Mouse (Mus musculus): ENCODE measurements around the gene Lig3. TPM values are rescaled to one million over a fixed set of nuclear protein-coding genes. Genes with fewer than 3 reads are reported as not detected.

Gene Lig3
- polyA plus RNA-seq (2012; rRNA removed) (6.3 and 6.5 TPM in 2 replicates), polyA plus RNA-seq (2014; fragmentation: Nextera tagmentation; extraction: Ambion mirVana) (8.3 and 10.3 TPM in 2 replicates)

- Histone ChIP-seq H3K4me3 (ENCODE audit: insufficient read depth in 1 of 2, low read depth in 2 of 2, low read length in 2 of 2) (peak within 1 kb of the TSS; percentile 92 to 98), H3K9ac (replicated peaks) (peak within 1 kb of the TSS; percentile 92), H3K27ac (peak within 1 kb of the TSS; percentile 61), H3K4me2 (ENCODE audit: low read depth) (peak within 1 kb of the TSS; percentile 93), H3K9me3 (ENCODE audit: control insufficient read depth, low read length) (no peaks in the 10 kb centered on the region), H3K27me3 (ENCODE audit: control insufficient read depth, insufficient read depth, low read length) (no peaks in the 10 kb centered on the region), H3K4me1 (replicated peaks; ENCODE audit: control insufficient read depth in 2 of 2, insufficient read depth in 2 of 2, low read length in 1 of 2) (peaks cover 5 to 13% of the 10 kb centered on the region in 2 experiments), H3K36me3 (replicated peaks; ENCODE audit: control insufficient read depth, insufficient read depth, low read depth) (peaks cover 5% of the 10 kb centered on the region; the same call in 1 of the 2 replicates)
- TF ChIP-seq CTCF (IDR thresholded peaks at IDR 0.05; ENCODE audit: low read depth): peak; percentile 26
- no peak for TF ChIP-seq EP300 (IDR thresholded peaks at IDR 0.05; ENCODE audit: low read depth)
- WGBS (ENCODE audit: insufficient replicate concordance): under 1% methylated on average over 83 of the region's 90 CpGs
- peak; percentile 78 to 81 (median 80) for DNase-seq (ENCODE audit: low read depth in 3 of 3, low spot score in 3 of 3)
- peak; percentile 91 for ATAC-seq (ENCODE audit: insufficient read depth)
Observed at GRCm38 (mm10) chr11:82780983-82781903, at the start of gene Lig3. TSS of gene Lig3 (plus strand) at chr11:82781108.

GRCm38 (mm10) chr11:82734227-82734626 lies 46.7 kb upstream of the Lig3 start:
- H3K4me1 ChIP-seq (replicated peaks; ENCODE audit: control insufficient read depth in 2 of 2, insufficient read depth in 2 of 2, low read length in 1 of 2): no peaks in the 10 kb centered on the region
- H3K36me3 ChIP-seq (replicated peaks; ENCODE audit: control insufficient read depth, insufficient read depth, low read depth): no peaks in the 10 kb centered on the region
- DNase-seq (ENCODE audit: low read depth in 3 of 3, low spot score in 3 of 3): no peak

DNA sequence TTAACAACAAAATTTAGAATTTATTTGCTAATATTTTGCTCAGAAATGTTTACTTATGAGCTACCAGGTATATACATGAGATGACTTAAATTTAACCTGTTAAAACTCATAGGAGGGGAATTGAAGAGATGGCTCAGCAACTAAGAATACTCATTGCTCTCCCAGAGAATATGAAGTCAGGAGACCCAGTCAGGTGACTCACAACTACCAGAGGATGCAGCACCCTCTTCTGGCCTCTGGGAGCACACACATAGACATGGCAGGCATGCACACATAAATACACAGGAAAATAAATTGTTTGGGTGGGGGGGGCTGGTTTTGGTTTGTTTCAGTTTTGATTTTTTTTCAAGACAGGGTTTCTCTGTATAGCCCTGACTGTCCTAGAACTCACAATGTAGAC lies 41.9 kb upstream of the Lig3 start:
- TF ChIP-seq EP300 (IDR thresholded peaks at IDR 0.05; ENCODE audit: low read depth) (no peak), CTCF (IDR thresholded peaks at IDR 0.05; ENCODE audit: low read depth) (no peak)
- Histone ChIP-seq H3K9ac (replicated peaks) (no peak overlapping the region), H3K9me3 (ENCODE audit: control insufficient read depth, low read length) (no peaks in the 10 kb centered on the region), H3K4me3 (ENCODE audit: insufficient read depth in 1 of 2, low read depth in 2 of 2, low read length in 2 of 2) (no peak overlapping the region), H3K4me1 (replicated peaks; ENCODE audit: control insufficient read depth in 2 of 2, insufficient read depth in 2 of 2, low read length in 1 of 2) (no peaks in the 10 kb centered on the region), H3K36me3 (replicated peaks; ENCODE audit: control insufficient read depth, insufficient read depth, low read depth) (no peaks in the 10 kb centered on the region), H3K27ac (no peak overlapping the region), H3K4me2 (ENCODE audit: low read depth) (no peak overlapping the region), H3K27me3 (ENCODE audit: control insufficient read depth, insufficient read depth, low read length) (no peaks in the 10 kb centered on the region)
- no peak for DNase-seq (ENCODE audit: low read depth in 3 of 3, low spot score in 3 of 3)
- ATAC-seq (ENCODE audit: insufficient read depth): no peak

More at GRCm38 (mm10) chr11:82734227-82734626, 46.7 kb upstream of the Lig3 start:
- no peak overlapping the region for H3K9ac ChIP-seq (replicated peaks)
- no peak for ATAC-seq (ENCODE audit: insufficient read depth)
- TF ChIP-seq EP300 (IDR thresholded peaks at IDR 0.05; ENCODE audit: low read depth) (no peak), CTCF (IDR thresholded peaks at IDR 0.05; ENCODE audit: low read depth) (peak; percentile 43)
- no peak overlapping the region for H3K4me2 ChIP-seq (ENCODE audit: low read depth)
- H3K4me3 ChIP-seq (ENCODE audit: insufficient read depth in 1 of 2, low read depth in 2 of 2, low read length in 2 of 2): no peak overlapping the region
- no peaks in the 10 kb centered on the region for H3K9me3 ChIP-seq (ENCODE audit: control insufficient read depth, low read length)
- H3K27ac ChIP-seq: no peak overlapping the region
- H3K27me3 ChIP-seq (ENCODE audit: control insufficient read depth, insufficient read depth, low read length): no peaks in the 10 kb centered on the region

DNA sequence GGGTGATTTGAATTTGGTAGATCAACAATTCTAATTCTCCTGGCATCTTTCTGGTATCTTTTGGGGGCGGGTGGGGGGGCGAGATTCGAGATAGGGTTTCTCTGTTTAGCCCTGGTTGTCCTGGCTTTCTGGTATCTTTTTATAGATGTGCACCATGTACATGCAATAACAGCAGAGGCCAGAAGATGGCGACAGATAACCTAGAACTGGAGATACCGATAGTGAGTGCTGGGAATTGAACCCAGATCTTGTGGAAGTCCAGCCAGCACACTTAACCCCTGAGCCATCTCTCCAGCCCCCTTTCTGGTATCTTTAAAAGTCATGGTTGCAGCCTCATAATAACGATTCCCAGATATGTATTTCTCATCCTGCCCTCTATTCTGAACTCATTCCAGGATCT lies 34.8 kb upstream of the Lig3 start:
- H3K36me3 ChIP-seq (replicated peaks; ENCODE audit: control insufficient read depth, insufficient read depth, low read depth): no peaks in the 10 kb centered on the region
- ATAC-seq (ENCODE audit: insufficient read depth) (no peak), DNase-seq (ENCODE audit: low read depth in 3 of 3, low spot score in 3 of 3) (peak in 1 of 3 experiments; percentile 45)
- 19% methylated on average over 6 of the region's 6 CpGs for WGBS (ENCODE audit: insufficient replicate concordance)
- H3K4me1 ChIP-seq (replicated peaks; ENCODE audit: control insufficient read depth in 2 of 2, insufficient read depth in 2 of 2, low read length in 1 of 2): peaks cover 0 to 6% of the 10 kb centered on the region in 2 experiments; a peak in 1 of 4 replicates
- TF ChIP-seq EP300 (IDR thresholded peaks at IDR 0.05; ENCODE audit: low read depth) (no peak), CTCF (IDR thresholded peaks at IDR 0.05; ENCODE audit: low read depth) (peak; percentile 79)
- no peak overlapping the region for H3K4me3 ChIP-seq (ENCODE audit: insufficient read depth in 1 of 2, low read depth in 2 of 2, low read length in 2 of 2)
- H3K27me3 ChIP-seq (ENCODE audit: control insufficient read depth, insufficient read depth, low read length): no peaks in the 10 kb centered on the region; the same call in 1 of the 2 replicates
- no peak overlapping the region for H3K4me2 ChIP-seq (ENCODE audit: low read depth)
- no peaks in the 10 kb centered on the region for H3K9me3 ChIP-seq (ENCODE audit: control insufficient read depth, low read length)
- no peak overlapping the region for H3K9ac ChIP-seq (replicated peaks)
- no peak overlapping the region for H3K27ac ChIP-seq

- no peak for TF ChIP-seq EP300 (IDR thresholded peaks at IDR 0.05; ENCODE audit: low read depth)
- no peak for TF ChIP-seq CTCF (IDR thresholded peaks at IDR 0.05; ENCODE audit: low read depth)
- H3K9ac ChIP-seq (replicated peaks): peak overlapping the region; percentile 36
- H3K4me1 ChIP-seq (replicated peaks; ENCODE audit: control insufficient read depth in 2 of 2, insufficient read depth in 2 of 2, low read length in 1 of 2): peaks cover 0 to 6% of the 10 kb centered on the region in 2 experiments; a peak in 1 of 4 replicates
- peak in 1 of 3 experiments; percentile 43 for DNase-seq (ENCODE audit: low read depth in 3 of 3, low spot score in 3 of 3)
- H3K27ac ChIP-seq: peak overlapping the region; percentile 27
- peak overlapping the region; percentile 27 to 43; a peak in 3 of 4 replicates for H3K4me3 ChIP-seq (ENCODE audit: insufficient read depth in 1 of 2, low read depth in 2 of 2, low read length in 2 of 2)
- WGBS (ENCODE audit: insufficient replicate concordance): 19% methylated on average over 8 of the region's 8 CpGs
- H3K36me3 ChIP-seq (replicated peaks; ENCODE audit: control insufficient read depth, insufficient read depth, low read depth): no peaks in the 10 kb centered on the region
- peak; percentile 48; the same call in 1 of the 2 replicates for ATAC-seq (ENCODE audit: insufficient read depth)
- H3K27me3 ChIP-seq (ENCODE audit: control insufficient read depth, insufficient read depth, low read length): no peaks in the 10 kb centered on the region; the same call in 1 of the 2 replicates
- H3K4me2 ChIP-seq (ENCODE audit: low read depth): peak overlapping the region; percentile 54
- H3K9me3 ChIP-seq (ENCODE audit: control insufficient read depth, low read length): no peaks in the 10 kb centered on the region
Observed at GRCm38 (mm10) chr11:82746857-82747366, 34.0 kb upstream of the Lig3 start.

All from liver, embryonic 14.5 days (tissue).